Mouse (Mus musculus): ENCODE measurements around the gene Rps6ka5. TPM values are rescaled to one million over a fixed set of nuclear protein-coding genes. Genes with fewer than 3 reads are reported as not detected.

Rps6ka5 gene
- polyA plus RNA-seq, 1 experiment, result 1.9 TPM

- H3K36me3 ChIP-seq (ENCODE audit: control insufficient read depth, insufficient read depth), result no peaks in the 10 kb centered on the region
- H3K4me2 ChIP-seq (ENCODE audit: low read depth), result no peak overlapping the region
- H3ac ChIP-seq (ENCODE audit: control insufficient read depth, insufficient read length), result no peak overlapping the region
- H3K4me3 ChIP-seq, result no peak overlapping the region
- TF ChIP-seq MAX (IDR thresholded peaks at IDR 0.05; ENCODE audit: low read depth) (no peak), TCF3 (IDR thresholded peaks at IDR 0.05; ENCODE audit: insufficient read length, low read depth) (no peak), CEBPB (IDR thresholded peaks at IDR 0.05; ENCODE audit: insufficient read depth, poor library complexity, severe bottlenecking) (no peak), MYOD1 (IDR thresholded peaks at IDR 0.05; ENCODE audit: control insufficient read depth in 1 of 3, insufficient read length in 2 of 3, low read depth in 2 of 3) (no peak), POLR2AphosphoS2 (IDR thresholded peaks at IDR 0.05; ENCODE audit: insufficient read length, low read depth) (no peak), SRF (IDR thresholded peaks at IDR 0.05; ENCODE audit: control insufficient read depth, insufficient read length, low read depth) (no peak), REST (IDR thresholded peaks at IDR 0.05; ENCODE audit: insufficient read depth, insufficient read length) (no peak), MYOG (IDR thresholded peaks at IDR 0.05; ENCODE audit: control insufficient read depth in 1 of 3, insufficient read depth in 1 of 3, insufficient read length in 2 of 3, low read depth in 2 of 3) (no peak), TCF12 (IDR thresholded peaks at IDR 0.05; ENCODE audit: insufficient read depth, poor library complexity, severe bottlenecking) (no peak), E2F4 (IDR thresholded peaks at IDR 0.05; ENCODE audit: insufficient read depth) (no peak), POLR2A (IDR thresholded peaks at IDR 0.05; ENCODE audit: insufficient read length, low read depth) (no peak)
- no peaks in the 10 kb centered on the region for H3K79me2 ChIP-seq (ENCODE audit: control insufficient read depth, insufficient read depth)
- no peaks in the 10 kb centered on the region for H3K27me3 ChIP-seq (ENCODE audit: control insufficient read depth, insufficient read depth, insufficient read length)
Observed at GRCm38 (mm10) chr12:100739011-100739570, 12.3 kb upstream of the Rps6ka5 start.

- Histone ChIP-seq H3K4me2 (ENCODE audit: low read depth) (no peak overlapping the region), H3K27me3 (ENCODE audit: control insufficient read depth, insufficient read depth, insufficient read length) (no peaks in the 10 kb centered on the region), H3ac (ENCODE audit: control insufficient read depth, insufficient read length) (no peak overlapping the region), H3K4me3 (no peak overlapping the region), H3K79me2 (ENCODE audit: control insufficient read depth, insufficient read depth) (no peaks in the 10 kb centered on the region), H3K36me3 (ENCODE audit: control insufficient read depth, insufficient read depth) (no peaks in the 10 kb centered on the region)
- TF ChIP-seq TCF12 (IDR thresholded peaks at IDR 0.05; ENCODE audit: insufficient read depth, poor library complexity, severe bottlenecking) (no peak), MYOG (IDR thresholded peaks at IDR 0.05; ENCODE audit: control insufficient read depth in 1 of 3, insufficient read depth in 1 of 3, insufficient read length in 2 of 3, low read depth in 2 of 3) (no peak), TCF3 (IDR thresholded peaks at IDR 0.05; ENCODE audit: insufficient read length, low read depth) (no peak), MAX (IDR thresholded peaks at IDR 0.05; ENCODE audit: low read depth) (no peak), USF1 (IDR thresholded peaks at IDR 0.05; ENCODE audit: low read depth) (no peak), REST (IDR thresholded peaks at IDR 0.05; ENCODE audit: insufficient read depth, insufficient read length) (no peak), POLR2A (IDR thresholded peaks at IDR 0.05; ENCODE audit: insufficient read length, low read depth) (no peak), CEBPB (IDR thresholded peaks at IDR 0.05; ENCODE audit: insufficient read depth, poor library complexity, severe bottlenecking) (no peak), E2F4 (IDR thresholded peaks at IDR 0.05; ENCODE audit: insufficient read depth) (no peak), POLR2AphosphoS2 (IDR thresholded peaks at IDR 0.05; ENCODE audit: insufficient read length, low read depth) (no peak), SRF (IDR thresholded peaks at IDR 0.05; ENCODE audit: control insufficient read depth, insufficient read length, low read depth) (no peak), MYOD1 (IDR thresholded peaks at IDR 0.05; ENCODE audit: control insufficient read depth in 1 of 3, insufficient read length in 2 of 3, low read depth in 2 of 3) (no peak)
Observed at GRCm38 (mm10) chr12:100738498-100738897, 11.7 kb upstream of the Rps6ka5 start.

DNA sequence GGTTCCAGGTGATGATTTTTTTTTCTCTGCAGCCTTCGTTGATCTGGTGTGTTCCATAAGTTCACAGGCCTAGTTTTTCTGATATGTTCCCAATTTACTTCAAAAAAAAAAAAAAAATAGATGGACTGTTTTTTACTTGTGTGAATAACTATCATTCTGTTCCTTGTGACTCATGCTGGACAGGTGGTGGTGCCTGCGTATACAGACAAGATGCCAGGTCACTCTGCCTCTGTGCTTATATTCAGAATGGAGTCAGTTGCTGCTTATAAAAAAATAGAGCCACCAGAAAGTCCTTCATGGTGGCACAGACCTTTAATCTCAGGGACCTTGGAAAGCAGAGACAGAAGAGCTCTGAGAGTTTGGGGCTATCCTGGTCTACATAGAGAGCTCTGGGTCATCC, 8.8 kb upstream of the Rps6ka5 start:
- H3ac ChIP-seq (ENCODE audit: control insufficient read depth, insufficient read length), result no peak overlapping the region
- H3K27me3 ChIP-seq (ENCODE audit: control insufficient read depth, insufficient read depth, insufficient read length), result peaks cover 1% of the 10 kb centered on the region
- no peaks in the 10 kb centered on the region for H3K79me2 ChIP-seq (ENCODE audit: control insufficient read depth, insufficient read depth)
- no peak overlapping the region for H3K4me2 ChIP-seq (ENCODE audit: low read depth)
- no peaks in the 10 kb centered on the region for H3K36me3 ChIP-seq (ENCODE audit: control insufficient read depth, insufficient read depth)
- H3K4me3 ChIP-seq, result no peak overlapping the region
- TF ChIP-seq TCF3 (IDR thresholded peaks at IDR 0.05; ENCODE audit: insufficient read length, low read depth), result no peak
- no peak for TF ChIP-seq REST (IDR thresholded peaks at IDR 0.05; ENCODE audit: insufficient read depth, insufficient read length)
- no peak for TF ChIP-seq POLR2A (IDR thresholded peaks at IDR 0.05; ENCODE audit: insufficient read length, low read depth)
- no peak for TF ChIP-seq TCF12 (IDR thresholded peaks at IDR 0.05; ENCODE audit: insufficient read depth, poor library complexity, severe bottlenecking)
- no peak for TF ChIP-seq POLR2AphosphoS2 (IDR thresholded peaks at IDR 0.05; ENCODE audit: insufficient read length, low read depth)
- no peak for TF ChIP-seq SRF (IDR thresholded peaks at IDR 0.05; ENCODE audit: control insufficient read depth, insufficient read length, low read depth)
- no peak for TF ChIP-seq E2F4 (IDR thresholded peaks at IDR 0.05; ENCODE audit: insufficient read depth)
- no peak for TF ChIP-seq USF1 (IDR thresholded peaks at IDR 0.05; ENCODE audit: low read depth)
- TF ChIP-seq MYOD1 (IDR thresholded peaks at IDR 0.05; ENCODE audit: control insufficient read depth in 1 of 3, insufficient read length in 2 of 3, low read depth in 2 of 3), result no peak
- no peak for TF ChIP-seq CEBPB (IDR thresholded peaks at IDR 0.05; ENCODE audit: insufficient read depth, poor library complexity, severe bottlenecking)
- TF ChIP-seq MYOG (IDR thresholded peaks at IDR 0.05; ENCODE audit: control insufficient read depth in 1 of 3, insufficient read depth in 1 of 3, insufficient read length in 2 of 3, low read depth in 2 of 3), result no peak
- no peak for TF ChIP-seq MAX (IDR thresholded peaks at IDR 0.05; ENCODE audit: low read depth)

DNA sequence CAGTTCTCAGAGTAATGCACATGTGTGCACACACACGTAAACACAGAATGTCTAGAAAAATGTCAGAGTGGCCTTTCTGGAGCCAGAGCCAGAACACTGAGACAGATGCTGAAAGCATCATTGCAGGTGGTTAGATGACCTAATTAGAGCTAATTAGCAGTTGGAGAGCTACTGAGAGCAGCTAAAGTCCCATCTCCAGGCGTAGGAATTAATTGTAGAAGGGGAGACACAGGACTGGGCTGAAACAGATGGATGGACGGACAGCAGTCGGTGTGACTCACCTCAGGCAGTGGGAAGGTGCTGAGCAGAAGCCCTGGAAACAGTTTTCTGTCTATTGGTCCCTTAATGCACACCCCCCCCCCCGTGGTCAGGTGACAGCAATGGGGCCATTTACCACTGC, 8.4 kb upstream of the Rps6ka5 start:
- Histone ChIP-seq H3K36me3 (ENCODE audit: control insufficient read depth, insufficient read depth) (no peaks in the 10 kb centered on the region), H3K27me3 (ENCODE audit: control insufficient read depth, insufficient read depth, insufficient read length) (peaks cover 6% of the 10 kb centered on the region), H3K4me3 (no peak overlapping the region), H3K4me2 (ENCODE audit: low read depth) (no peak overlapping the region), H3ac (ENCODE audit: control insufficient read depth, insufficient read length) (no peak overlapping the region), H3K79me2 (ENCODE audit: control insufficient read depth, insufficient read depth) (no peaks in the 10 kb centered on the region)
- no peak for TF ChIP-seq POLR2AphosphoS2 (IDR thresholded peaks at IDR 0.05; ENCODE audit: insufficient read length, low read depth)
- no peak for TF ChIP-seq TCF12 (IDR thresholded peaks at IDR 0.05; ENCODE audit: insufficient read depth, poor library complexity, severe bottlenecking)
- no peak for TF ChIP-seq POLR2A (IDR thresholded peaks at IDR 0.05; ENCODE audit: insufficient read length, low read depth)
- no peak for TF ChIP-seq SRF (IDR thresholded peaks at IDR 0.05; ENCODE audit: control insufficient read depth, insufficient read length, low read depth)
- TF ChIP-seq MYOD1 (IDR thresholded peaks at IDR 0.05; ENCODE audit: control insufficient read depth in 1 of 3, insufficient read length in 2 of 3, low read depth in 2 of 3), result no peak
- no peak for TF ChIP-seq MAX (IDR thresholded peaks at IDR 0.05; ENCODE audit: low read depth)
- TF ChIP-seq REST (IDR thresholded peaks at IDR 0.05; ENCODE audit: insufficient read depth, insufficient read length), result no peak
- TF ChIP-seq CEBPB (IDR thresholded peaks at IDR 0.05; ENCODE audit: insufficient read depth, poor library complexity, severe bottlenecking), result no peak
- TF ChIP-seq MYOG (IDR thresholded peaks at IDR 0.05; ENCODE audit: control insufficient read depth in 1 of 3, insufficient read depth in 1 of 3, insufficient read length in 2 of 3, low read depth in 2 of 3), result no peak
- TF ChIP-seq USF1 (IDR thresholded peaks at IDR 0.05; ENCODE audit: low read depth), result no peak
- TF ChIP-seq E2F4 (IDR thresholded peaks at IDR 0.05; ENCODE audit: insufficient read depth), result no peak
- TF ChIP-seq TCF3 (IDR thresholded peaks at IDR 0.05; ENCODE audit: insufficient read length, low read depth), result no peak
